Mouse (Mus musculus): ENCODE measurements at regions not wholly inside any gene's neighbourhood (a gene's known extent, or its start where the extent isn't known, plus 50 kb on each side); places are given as distances from the start of the nearest gene placed in this dataset.
A peak's percentile ranks its signal among the peaks of the same experiment; 100 is the strongest.

DNA sequence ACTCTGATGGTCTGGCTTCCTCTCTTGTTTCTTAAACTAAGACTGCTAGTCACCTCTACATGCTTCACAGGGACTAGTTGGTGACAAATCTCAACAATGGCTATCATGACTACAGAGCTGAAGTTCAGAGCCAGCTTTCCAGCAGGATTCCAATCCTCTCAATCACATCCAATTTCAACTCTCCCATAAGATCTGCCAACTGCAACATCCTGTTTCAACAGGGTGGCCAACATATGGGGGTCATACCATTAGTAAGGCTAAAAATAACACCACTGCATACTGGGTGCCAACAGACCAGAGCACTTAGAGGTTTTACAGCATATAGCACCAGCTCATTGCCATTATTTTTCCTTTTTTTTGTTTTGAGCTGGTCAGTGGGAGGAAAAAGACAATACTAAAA lies 83.7 kb upstream of the Sash1 start:
- intact Hi-C loops (cut with DNase I): no loop called here
- no peak for DNase-seq (ENCODE audit: low spot score in 2 of 2)

- DNase-seq (ENCODE audit: low spot score in 2 of 2): no peak
- intact Hi-C loops (cut with DNase I): no loop called here
These were observed 83.1 kb upstream of the Sash1 start for GRCm38 (mm10) chr10:8969016-8969415.

DNA sequence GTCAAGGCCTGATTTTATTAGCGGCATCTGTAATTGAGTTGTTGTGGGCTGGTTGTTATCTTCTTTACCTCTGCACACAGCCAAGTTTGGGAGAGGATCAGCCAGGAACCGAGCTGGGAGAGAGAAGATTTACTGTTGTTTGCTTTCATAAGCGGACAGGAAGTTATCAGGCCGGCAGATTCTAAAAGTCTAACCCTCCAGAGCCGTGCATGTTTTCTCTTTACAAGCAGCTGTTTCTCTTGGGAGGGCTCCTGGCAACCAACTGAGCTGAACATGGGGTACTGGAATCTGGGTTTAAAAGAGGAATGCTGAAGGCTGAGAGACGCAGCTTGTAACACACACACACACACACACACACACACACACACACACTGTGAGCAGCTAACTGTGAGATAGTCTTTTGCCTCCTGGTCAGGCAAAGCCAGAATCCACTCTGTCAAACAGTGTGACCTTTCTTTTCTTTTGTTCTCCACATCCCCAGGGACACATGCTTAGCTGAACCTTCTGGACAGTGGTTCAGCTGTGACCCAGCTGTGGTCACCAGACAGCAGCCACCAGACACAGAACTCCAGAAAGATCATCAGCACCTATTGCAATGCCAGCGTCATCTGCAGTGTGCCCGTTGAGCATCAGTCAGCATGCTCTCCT lies 82.5 kb upstream of the Sash1 start:
- intact Hi-C loops (cut with DNase I): no loop called here
- no peak for DNase-seq (ENCODE audit: low spot score in 2 of 2)

- intact Hi-C loops (cut with DNase I): no loop called here
- DNase-seq (ENCODE audit: low spot score in 2 of 2): no peak
These were observed 77.1 kb upstream of the Sash1 start for GRCm38 (mm10) chr10:8962921-8963320.

- intact Hi-C loops (cut with DNase I): no loop called here
- DNase-seq (ENCODE audit: low spot score in 2 of 2): peak in 1 of 2 experiments; percentile 30
These were observed 75.2 kb upstream of the Sash1 start for GRCm38 (mm10) chr10:8960964-8961675.

GRCm38 (mm10) chr10:8960275-8960960 lies 74.5 kb upstream of the Sash1 start:
- intact Hi-C loops (cut with DNase I): no loop called here
- no peak for DNase-seq (ENCODE audit: low spot score in 2 of 2)

DNA sequence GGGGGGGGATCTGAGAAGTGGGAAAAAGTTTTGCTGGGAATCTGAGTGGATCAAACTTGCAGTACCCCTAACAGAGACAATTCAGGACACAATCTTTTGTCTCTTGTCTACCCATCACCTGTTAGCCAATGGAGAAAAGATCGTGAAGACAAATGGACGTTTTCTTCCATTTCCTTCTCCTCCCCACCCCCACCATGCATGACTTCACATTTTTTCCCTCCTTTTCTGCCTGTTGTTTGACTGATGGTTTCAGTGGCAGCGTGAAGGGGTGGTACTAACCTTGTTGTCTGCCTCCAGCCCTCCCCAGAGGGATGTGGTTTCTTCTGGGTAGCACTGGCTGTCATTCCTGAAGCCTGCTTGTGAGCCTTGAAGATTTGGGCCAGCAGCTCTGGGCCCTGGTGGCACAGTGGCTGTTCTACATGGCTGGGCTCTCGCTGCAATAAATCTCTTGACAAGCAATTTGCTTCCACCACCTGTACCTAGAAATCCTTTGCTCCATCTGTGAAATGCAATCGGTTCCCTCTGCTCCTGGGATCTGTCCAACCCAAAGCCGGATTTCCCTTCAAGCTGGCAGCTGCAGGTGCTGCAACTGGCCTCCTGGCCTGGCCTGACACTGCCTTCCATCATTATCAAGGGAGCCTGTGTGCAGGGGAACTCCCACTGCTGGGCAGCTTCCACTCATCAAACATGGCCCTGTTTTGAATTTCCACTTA lies 69.8 kb upstream of the Sash1 start:
- no peak for DNase-seq (ENCODE audit: low spot score in 2 of 2)
- intact Hi-C loops (cut with DNase I): no loop called here

- no peak for DNase-seq (ENCODE audit: low spot score in 2 of 2)
- intact Hi-C loops (cut with DNase I): no loop called here
These were observed 68.1 kb upstream of the Sash1 start for GRCm38 (mm10) chr10:8954003-8954402.

DNA sequence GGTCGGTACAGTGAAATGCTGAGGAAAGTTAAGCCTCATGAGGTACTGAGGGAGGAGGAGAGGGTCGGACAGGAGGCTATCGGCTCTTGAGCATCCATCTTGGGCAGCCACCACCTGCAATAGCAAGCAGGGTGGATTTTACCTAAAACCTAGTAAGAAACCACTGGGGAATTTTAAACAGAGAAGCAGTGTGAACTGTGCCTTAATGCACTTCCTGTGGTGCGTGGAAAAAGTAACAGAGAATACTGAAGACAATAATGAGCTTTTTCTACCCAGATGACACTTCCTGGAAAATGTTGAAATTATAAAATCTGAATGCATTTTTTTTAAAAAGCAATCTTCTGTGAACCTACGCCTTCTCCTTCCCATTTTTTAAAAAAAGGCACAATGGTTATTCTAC lies 67.1 kb upstream of the Sash1 start:
- intact Hi-C loops (cut with DNase I): no loop called here
- no peak for DNase-seq (ENCODE audit: low spot score in 2 of 2)

- DNase-seq (ENCODE audit: low spot score in 2 of 2): no peak
- intact Hi-C loops (cut with DNase I): no loop called here
These were observed 66.1 kb upstream of the Sash1 start for GRCm38 (mm10) chr10:8951937-8952336.

DNA sequence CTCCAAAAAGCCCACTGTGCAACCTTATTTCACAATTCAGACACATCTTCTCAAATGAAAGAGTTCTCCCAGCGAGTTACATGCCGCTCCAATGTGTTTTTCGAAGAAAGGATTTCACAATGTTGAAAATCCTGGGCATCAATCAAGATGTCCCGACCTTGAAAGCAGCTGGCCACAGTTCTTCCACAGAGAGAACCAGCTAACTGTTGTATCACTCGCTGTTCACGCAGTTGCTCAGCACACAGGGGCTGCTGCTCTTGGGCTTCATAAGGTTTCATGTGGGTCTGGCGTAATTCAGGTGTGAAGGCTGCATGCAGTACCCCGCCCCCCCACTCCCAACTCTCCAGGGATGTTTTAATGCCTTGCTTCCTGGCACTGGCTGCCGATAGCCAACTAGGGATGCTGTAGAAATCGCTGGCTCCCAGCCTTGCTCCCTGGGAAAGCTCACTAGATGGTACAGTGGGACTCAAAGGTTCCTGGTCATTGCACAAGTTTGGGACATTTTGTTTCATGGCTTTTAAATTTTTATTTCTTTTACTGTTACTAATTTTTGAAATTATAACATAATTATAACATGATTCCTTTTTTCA lies 65.5 kb upstream of the Sash1 start:
- no peak for DNase-seq (ENCODE audit: low spot score in 2 of 2)
- intact Hi-C loops (cut with DNase I): no loop called here

DNA sequence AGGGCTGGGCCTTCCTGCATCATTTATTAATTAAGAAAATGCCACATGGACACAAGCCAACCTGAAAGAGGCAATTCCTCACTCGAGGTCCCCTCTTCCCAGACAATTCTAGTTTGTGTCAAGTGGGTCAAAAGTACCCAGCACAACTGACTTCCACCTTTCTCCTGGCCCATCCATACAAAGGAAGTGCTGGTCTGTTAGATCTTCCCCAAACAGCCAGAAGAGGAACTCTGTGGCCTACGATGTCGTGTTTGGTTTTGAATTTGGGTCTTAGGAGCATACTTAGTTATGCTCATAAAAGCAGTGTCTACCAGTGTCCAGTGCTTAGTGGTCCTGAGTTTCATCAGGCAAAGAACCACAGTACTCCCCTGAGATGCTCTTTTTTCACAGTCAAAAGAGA lies 62.4 kb upstream of the Sash1 start:
- no peak for DNase-seq (ENCODE audit: low spot score in 2 of 2)
- intact Hi-C loops (cut with DNase I): no loop called here

- no peak for DNase-seq (ENCODE audit: low spot score in 2 of 2)
- intact Hi-C loops (cut with DNase I): no loop called here
These were observed 59.4 kb upstream of the Sash1 start for GRCm38 (mm10) chr10:8945195-8945751.

- no peak for DNase-seq (ENCODE audit: low spot score in 2 of 2)
- intact Hi-C loops (cut with DNase I): no loop called here
These were observed 58.7 kb upstream of the Sash1 start for GRCm38 (mm10) chr10:8944586-8944985.

- intact Hi-C loops (cut with DNase I): no loop called here
- peak; percentile 8 to 44 for DNase-seq (ENCODE audit: low spot score in 2 of 2)
These were observed 57.8 kb upstream of the Sash1 start for GRCm38 (mm10) chr10:8943698-8944097.

GRCm38 (mm10) chr10:8942967-8943471 lies 57.1 kb upstream of the Sash1 start:
- DNase-seq (ENCODE audit: low spot score in 2 of 2): peak; percentile 27 to 36

DNA sequence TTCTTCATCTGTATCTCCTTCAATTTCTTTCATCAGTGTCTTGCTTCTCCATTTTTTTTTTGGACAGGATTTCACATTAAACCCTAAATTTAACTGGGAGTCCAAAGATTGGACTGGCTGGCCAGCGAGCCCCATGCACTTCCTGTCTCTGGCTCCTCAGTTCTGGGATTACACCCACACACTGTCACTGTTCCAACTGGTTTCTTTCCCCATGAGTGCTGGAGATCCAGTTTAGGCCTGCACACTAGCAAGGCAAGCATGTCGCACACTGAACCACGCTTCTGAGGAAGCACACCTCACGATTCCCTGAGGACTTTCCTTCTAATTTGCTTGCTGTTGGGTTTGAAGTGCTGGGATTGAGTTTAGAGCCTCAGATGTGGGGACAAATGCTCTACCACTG lies 50.5 kb upstream of the Sash1 start:
- DNase-seq (ENCODE audit: low spot score in 2 of 2): peak in 1 of 2 experiments; percentile 47

More at GRCm38 (mm10) chr10:8942967-8943471, 57.1 kb upstream of the Sash1 start:
- intact Hi-C loops (cut with DNase I): no loop called here

More for the DNA sequence above, 50.5 kb upstream of the Sash1 start:
- intact Hi-C loops (cut with DNase I): no loop called here
